Mouse (Mus musculus) cortical plate, adult 2 months (tissue): ENCODE data around the gene Itpr1.

Experiments used
- CTCF ChIP-seq: fragments of 200-500 bp; IDR thresholded peaks from 2 replicates; pipeline ENCODE4 v1.5.1; 2011; ENCODE audit warnings: mild to moderate bottlenecking, control low read depth, low read length; ENCODE audit not compliant: insufficient read depth; ENCODE audit errors: extremely low read depth
- POLR2A ChIP-seq: fragments of 200-500 bp; IDR thresholded peaks from 2 replicates; pipeline ENCODE4 v1.6.1; 2011; ENCODE audit warnings: mild to moderate bottlenecking, low read length, control low read depth; ENCODE audit not compliant: insufficient read depth; ENCODE audit errors: extremely low read depth

DNA sequence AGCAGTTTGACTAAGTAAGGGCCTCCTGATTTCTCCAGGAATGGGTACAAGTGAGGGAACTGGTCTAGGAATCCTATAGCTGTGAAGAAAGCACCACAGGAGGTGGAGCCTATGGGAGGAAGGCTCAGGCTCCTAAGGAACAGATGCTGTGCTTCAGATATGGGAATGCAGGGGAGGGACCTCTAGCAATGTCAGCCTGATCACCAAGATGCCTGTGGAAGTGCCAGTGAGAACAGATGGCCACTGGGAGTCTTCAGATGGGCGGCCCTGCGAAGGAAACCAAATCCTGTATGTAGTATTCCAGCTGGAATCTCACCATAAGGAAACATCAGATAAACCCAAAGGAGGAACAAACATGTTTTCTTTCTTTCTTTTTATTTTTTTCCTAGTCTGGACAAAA lies 108.8 kb downstream of the Itpr1 start:
- TF ChIP-seq CTCF: no peak
- no peak for TF ChIP-seq POLR2A
